Mouse (Mus musculus) liver, embryonic 16.5 days (tissue): ENCODE results near the gene Cfdp1. TPM values are rescaled to one million over a fixed set of nuclear protein-coding genes. Genes with fewer than 3 reads are reported as not detected.
A peak's percentile ranks its signal among the peaks of the same experiment; 100 is the strongest.

Experiments used
- ATAC-seq: fragments of 200-750 bp; cut with Nextera tagmentation; 2 replicates; pipeline ENCODE4 v1.8.0; 2017; ENCODE audit warnings: low read depth, mild to moderate bottlenecking, moderate number of reproducible peaks, moderate library complexity
- H3K27ac ChIP-seq: fragments of 300-500 bp; sonication (generic); 2 replicates; pipeline ENCODE4 v1.5.1; 2014; ENCODE audit warnings: mild to moderate bottlenecking, low read length
- H3K27me3 ChIP-seq: fragments of 300-500 bp; sonication (generic); 2 replicates; pipeline ENCODE4 v1.6.1; 2014; ENCODE audit warnings: low read depth, low read length, mixed read lengths; ENCODE audit not compliant: control insufficient read depth, insufficient read depth
- H3K36me3 ChIP-seq: fragments of 300-500 bp; sonication (generic); 2 replicates; pipeline ENCODE4 v1.6.1; 2014; ENCODE audit warnings: mild to moderate bottlenecking; ENCODE audit not compliant: control insufficient read depth, insufficient read depth
- H3K4me1 ChIP-seq: fragments of 300-500 bp; sonication (generic); 2 replicates; pipeline ENCODE4 v1.6.1; 2014; ENCODE audit warnings: low read depth, low read length, mixed read lengths; ENCODE audit not compliant: control insufficient read depth
- H3K4me2 ChIP-seq: fragments of 300-500 bp; sonication (generic); 2 replicates; pipeline ENCODE4 v1.6.1; 2014; ENCODE audit warnings: low read depth, low read length, mixed read lengths
- H3K4me3 ChIP-seq: fragments of 300-500 bp; sonication (generic); 2 replicates; pipeline ENCODE4 v1.5.1; 2014; ENCODE audit warnings: low read depth, mild to moderate bottlenecking, low read length
- H3K9ac ChIP-seq: fragments of 300-500 bp; sonication (generic); 2 replicates; pipeline ENCODE4 v1.6.1; 2014; ENCODE audit warnings: low read depth, low read length
- H3K9me3 ChIP-seq: fragments of 300-500 bp; sonication (generic); replicated peaks from 2 replicates; pipeline ENCODE4 v1.6.1; 2016; ENCODE audit warnings: low read length; ENCODE audit not compliant: control insufficient read depth
- WGBS: fragments of 180-500 bp; shearing (Covaris S2); extraction: QIAGEN DNeasy Blood & Tissue Kit; methylation state at CpG from one replicate; pipeline ENCODE4 v1.1.7; 2014; ENCODE audit not compliant: insufficient replicate concordance; 5-methylcytosine and 5-hydroxymethylcytosine counted together
- polyA plus RNA-seq: library from polyadenylated mRNA; unstranded; fragments of >200 nt; fragmentation: Nextera tagmentation; extraction: Ambion mirVana; gene quantifications from 2 replicates; pipeline ENCODE4 v1.2.1, GENCODE M21; 2015

The Cfdp1 gene
- polyA plus RNA-seq, 1 experiment from 2014 or later = 63.2 TPM

DNA sequence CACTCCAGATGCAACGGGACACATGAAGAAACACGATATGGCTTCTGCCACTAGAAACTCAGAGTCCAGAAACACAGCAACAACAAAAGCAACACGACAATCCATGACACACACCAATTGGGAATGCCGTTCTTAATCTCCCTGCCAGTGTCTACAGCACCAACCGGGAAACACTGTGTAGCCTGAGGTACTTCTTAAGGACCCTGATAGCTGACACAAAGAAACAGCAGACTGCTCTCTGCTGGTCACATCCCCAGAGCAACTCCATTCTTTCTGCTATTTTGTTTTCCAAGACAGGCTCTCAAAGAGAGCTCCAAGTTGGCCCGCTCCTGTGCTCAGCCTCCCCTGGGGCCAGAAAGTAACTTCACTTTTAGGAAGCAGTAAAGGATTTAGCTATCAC lies 20.1 kb downstream of the Cfdp1 start:
- 74% methylated on average over 6 of the region's 6 CpGs for WGBS
- Histone ChIP-seq H3K27me3 (no peaks in the 10 kb centered on the region), H3K27ac (no peak overlapping the region), H3K36me3 (peaks cover 3% of the 10 kb centered on the region), H3K9me3 (no peaks in the 10 kb centered on the region), H3K4me1 (no peaks in the 10 kb centered on the region), H3K4me2 (no peak overlapping the region), H3K9ac (no peak overlapping the region), H3K4me3 (no peak overlapping the region)
- ATAC-seq = no peak

DNA sequence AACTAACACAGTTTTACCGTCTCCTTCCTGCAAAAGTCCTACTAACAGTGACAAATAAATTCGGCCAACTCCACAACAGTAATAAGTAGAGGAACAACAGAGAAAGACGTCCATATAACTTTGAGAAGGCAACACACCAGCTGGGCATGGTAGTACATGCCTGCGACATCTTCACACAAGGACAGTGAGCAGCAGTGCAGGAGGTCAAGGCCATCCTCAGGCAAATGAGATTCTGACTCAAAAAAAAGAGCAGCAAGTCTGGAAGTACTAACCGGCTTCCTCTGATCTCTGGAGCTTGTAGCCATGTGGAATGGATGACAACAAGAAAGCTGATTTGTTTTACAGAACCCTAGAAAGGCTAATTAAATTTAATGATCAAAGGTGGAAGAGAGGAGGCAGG lies 21.1 kb downstream of the Cfdp1 start:
- peaks cover 3% of the 10 kb centered on the region for H3K36me3 ChIP-seq
- H3K4me2 ChIP-seq = no peak overlapping the region
- 75% methylated on average over 5 of the region's 5 CpGs for WGBS
- no peaks in the 10 kb centered on the region for H3K4me1 ChIP-seq
- no peak overlapping the region for H3K9ac ChIP-seq
- no peak for ATAC-seq
- no peak overlapping the region for H3K4me3 ChIP-seq
- H3K27me3 ChIP-seq = no peaks in the 10 kb centered on the region
- H3K27ac ChIP-seq = no peak overlapping the region
- H3K9me3 ChIP-seq = no peaks in the 10 kb centered on the region

DNA sequence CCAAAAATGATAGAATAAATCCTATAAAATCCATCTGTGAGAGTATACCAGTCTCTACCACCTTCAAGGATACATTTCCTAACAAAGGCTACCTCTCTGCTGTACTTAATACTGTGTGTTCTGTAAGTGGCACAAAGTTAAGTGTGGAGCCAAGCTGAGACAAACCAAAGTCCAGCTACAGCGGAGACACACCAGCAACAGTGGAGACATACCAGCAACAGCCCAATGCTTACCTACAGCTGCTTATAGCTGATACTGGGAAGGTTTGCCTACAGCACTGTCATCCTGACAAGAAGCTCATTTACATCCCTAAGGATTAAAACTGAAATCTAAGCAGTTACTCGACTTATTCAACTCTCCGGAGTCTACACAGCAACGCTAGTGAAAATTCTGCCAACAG lies 22.1 kb downstream of the Cfdp1 start:
- no peak overlapping the region for H3K4me3 ChIP-seq
- WGBS = 73% methylated on average over 4 of the region's 4 CpGs
- H3K36me3 ChIP-seq = peaks cover 3% of the 10 kb centered on the region
- H3K4me1 ChIP-seq = no peaks in the 10 kb centered on the region
- ATAC-seq = no peak
- H3K9me3 ChIP-seq = no peaks in the 10 kb centered on the region
- no peak overlapping the region for H3K27ac ChIP-seq
- H3K9ac ChIP-seq = no peak overlapping the region
- no peak overlapping the region for H3K4me2 ChIP-seq
- no peaks in the 10 kb centered on the region for H3K27me3 ChIP-seq

DNA sequence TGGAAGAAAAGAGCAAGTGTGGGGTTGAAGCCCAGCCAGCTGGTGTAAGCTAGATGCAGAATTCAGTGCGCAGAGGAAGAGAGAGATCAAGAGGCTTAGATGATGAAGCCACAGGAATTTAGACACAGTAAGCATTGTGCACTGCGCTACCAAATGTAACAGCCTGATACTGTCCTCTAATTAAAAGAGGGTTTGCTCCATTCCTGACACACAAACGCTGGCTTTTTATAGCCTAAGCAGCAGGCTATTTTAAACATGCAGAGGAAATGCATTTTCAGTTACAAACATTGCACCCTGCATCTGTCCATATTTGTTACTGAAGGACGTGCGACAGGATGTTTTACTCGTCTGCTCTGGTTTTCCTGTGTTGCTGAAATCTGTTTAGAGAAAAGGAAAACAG lies 25.5 kb downstream of the Cfdp1 start:
- no peaks in the 10 kb centered on the region for H3K27me3 ChIP-seq
- ATAC-seq = no peak
- peaks cover 9% of the 10 kb centered on the region for H3K36me3 ChIP-seq
- H3K9me3 ChIP-seq = no peaks in the 10 kb centered on the region
- 78% methylated on average over 6 of the region's 6 CpGs for WGBS
- H3K27ac ChIP-seq = no peak overlapping the region
- H3K4me1 ChIP-seq = no peaks in the 10 kb centered on the region
- H3K9ac ChIP-seq = no peak overlapping the region
- no peak overlapping the region for H3K4me3 ChIP-seq
- no peak overlapping the region for H3K4me2 ChIP-seq

DNA sequence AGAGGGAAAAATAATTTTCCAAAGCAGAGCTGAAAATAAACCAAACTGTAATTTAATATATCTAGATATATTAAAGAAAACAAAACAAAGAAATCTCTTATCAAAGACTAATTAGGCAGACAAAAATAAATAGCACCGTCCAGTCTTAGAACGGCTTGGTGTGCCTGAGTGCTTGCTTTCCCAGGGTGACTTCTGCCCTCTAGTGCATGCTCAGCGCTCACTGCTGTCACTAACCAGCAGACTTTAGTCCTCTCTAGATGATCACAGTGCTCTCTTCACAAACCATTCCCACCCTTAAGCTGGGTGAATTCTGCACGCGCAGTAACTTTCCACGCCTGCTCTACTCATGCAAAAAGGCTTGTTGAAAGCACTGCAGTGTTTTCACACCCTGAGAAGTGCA lies 28.9 kb downstream of the Cfdp1 start:
- no peak overlapping the region for H3K4me2 ChIP-seq
- no peak overlapping the region for H3K27ac ChIP-seq
- no peaks in the 10 kb centered on the region for H3K9me3 ChIP-seq
- H3K27me3 ChIP-seq = no peaks in the 10 kb centered on the region
- no peak overlapping the region for H3K4me3 ChIP-seq
- peaks cover 6% of the 10 kb centered on the region for H3K36me3 ChIP-seq
- no peak overlapping the region for H3K9ac ChIP-seq
- no peak for ATAC-seq
- WGBS = 68% methylated on average over 6 of the region's 6 CpGs
- 0 out of 2 replicates have a peak, but pooled peaks cover 2% of the 10 kb centered on the region for H3K4me1 ChIP-seq

DNA sequence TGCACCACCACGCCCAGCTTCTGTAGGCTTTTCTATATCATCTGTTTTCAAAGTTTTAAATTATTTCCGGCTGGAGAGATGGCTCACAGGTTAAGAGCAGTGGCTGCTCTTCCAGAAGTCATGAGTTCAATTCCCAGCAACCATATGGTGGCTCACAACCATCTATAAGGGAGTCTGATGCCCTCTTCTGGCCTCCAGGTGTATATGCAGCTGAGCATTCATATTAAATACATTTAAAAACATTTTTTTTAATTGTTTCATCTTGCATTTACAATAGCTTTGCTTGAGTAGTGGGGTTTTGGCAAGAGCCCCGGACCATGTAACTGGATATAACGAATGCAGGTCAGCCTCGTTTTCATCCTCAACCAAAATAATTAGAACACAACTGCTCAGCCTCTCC lies 29.8 kb downstream of the Cfdp1 start:
- WGBS = 71% methylated on average over 5 of the region's 5 CpGs
- ATAC-seq = no peak
- peaks cover 6% of the 10 kb centered on the region for H3K36me3 ChIP-seq

DNA sequence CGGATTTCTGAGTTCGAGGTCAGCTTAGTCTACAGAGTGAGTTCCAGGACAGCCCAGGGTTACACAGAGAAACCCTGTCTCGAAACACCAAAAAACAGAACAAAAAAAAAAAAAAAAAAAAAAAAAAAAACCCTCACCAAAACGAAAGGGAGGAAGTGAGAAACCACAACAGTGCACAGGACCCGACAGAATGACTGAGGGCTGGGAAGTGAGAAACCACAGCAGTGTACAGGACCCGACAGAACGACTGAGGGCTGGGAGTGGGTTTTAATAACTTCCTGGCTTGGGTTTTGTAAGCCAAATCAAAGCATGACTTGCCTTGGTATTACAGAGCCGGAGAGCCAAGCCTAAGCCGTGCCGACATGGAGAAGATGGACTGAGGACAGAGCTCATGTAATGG lies 32.9 kb downstream of the Cfdp1 start:
- H3K4me3 ChIP-seq = no peak overlapping the region
- WGBS = 23% methylated on average over 10 of the region's 10 CpGs
- H3K27me3 ChIP-seq = no peaks in the 10 kb centered on the region
- H3K9ac ChIP-seq = no peak overlapping the region
- H3K4me2 ChIP-seq = no peak overlapping the region
- no peak overlapping the region for H3K27ac ChIP-seq
- H3K9me3 ChIP-seq = no peaks in the 10 kb centered on the region
- no peak for ATAC-seq
- H3K36me3 ChIP-seq = peaks cover 6% of the 10 kb centered on the region
- H3K4me1 ChIP-seq = 0 out of 2 replicates have a peak, but pooled peaks cover 2% of the 10 kb centered on the region

More for the DNA sequence above, 29.8 kb downstream of the Cfdp1 start:
- no peak overlapping the region for H3K9ac ChIP-seq
- no peak overlapping the region for H3K4me3 ChIP-seq
- H3K4me2 ChIP-seq = no peak overlapping the region
- H3K4me1 ChIP-seq = 0 out of 2 replicates have a peak, but pooled peaks cover 2% of the 10 kb centered on the region
- no peaks in the 10 kb centered on the region for H3K9me3 ChIP-seq
- no peak overlapping the region for H3K27ac ChIP-seq
- no peaks in the 10 kb centered on the region for H3K27me3 ChIP-seq

DNA sequence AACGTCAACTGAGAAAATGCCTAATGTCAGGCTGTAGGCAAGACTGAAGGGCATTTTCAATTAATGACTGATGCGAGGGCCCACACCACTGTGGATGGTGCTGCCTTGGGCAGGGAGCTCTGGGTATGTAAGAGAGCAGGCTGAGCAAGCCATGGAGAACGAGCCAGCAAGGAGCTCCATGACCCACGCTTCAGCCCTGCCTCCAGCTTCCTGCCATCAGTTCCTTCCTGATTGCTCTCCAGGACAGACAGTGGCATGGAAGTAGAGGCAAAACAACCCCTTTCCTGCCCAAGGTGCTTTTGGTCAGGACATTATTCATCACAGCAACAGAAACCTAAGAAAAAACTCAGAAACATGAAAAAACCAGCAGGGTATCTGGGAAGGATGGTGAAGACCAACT lies 33.4 kb downstream of the Cfdp1 start:
- WGBS = 62% methylated on average over 4 of the region's 4 CpGs
- Histone ChIP-seq H3K36me3 (peaks cover 6% of the 10 kb centered on the region), H3K4me1 (0 out of 2 replicates have a peak, but pooled peaks cover 2% of the 10 kb centered on the region)

DNA sequence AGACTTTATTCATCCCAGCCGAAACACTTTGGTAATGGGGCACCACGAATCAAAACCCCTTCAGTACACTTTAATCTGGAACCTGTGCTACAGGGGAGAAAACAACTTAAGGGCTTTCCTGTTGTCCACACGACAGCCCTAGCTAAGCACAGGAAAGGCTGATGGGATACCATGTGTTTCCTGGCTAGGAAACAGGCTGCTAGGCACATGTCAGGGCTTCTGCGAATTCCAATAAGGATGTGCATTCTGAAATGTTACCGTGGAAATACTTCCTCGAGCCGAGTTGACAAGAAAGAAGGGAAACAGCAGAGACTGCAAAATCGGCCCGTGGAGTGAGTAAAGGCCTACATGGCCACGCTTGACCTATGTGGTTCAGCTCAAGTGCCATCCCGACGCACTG lies 34.1 kb downstream of the Cfdp1 start:
- H3K27ac ChIP-seq = no peak overlapping the region

More for the DNA sequence above, 33.4 kb downstream of the Cfdp1 start:
- no peak for ATAC-seq
- H3K9me3 ChIP-seq = no peaks in the 10 kb centered on the region
- H3K9ac ChIP-seq = no peak overlapping the region
- H3K27me3 ChIP-seq = no peaks in the 10 kb centered on the region
- H3K4me3 ChIP-seq = no peak overlapping the region
- no peak overlapping the region for H3K4me2 ChIP-seq
- no peak overlapping the region for H3K27ac ChIP-seq

More for the DNA sequence above, 34.1 kb downstream of the Cfdp1 start:
- H3K27me3 ChIP-seq = no peaks in the 10 kb centered on the region
- no peak overlapping the region for H3K4me2 ChIP-seq
- peaks cover 6% of the 10 kb centered on the region for H3K36me3 ChIP-seq
- no peak overlapping the region for H3K4me3 ChIP-seq
- 0 out of 2 replicates have a peak, but pooled peaks have one; percentile 11 for ATAC-seq
- 63% methylated on average over 12 of the region's 12 CpGs for WGBS
- 0 out of 2 replicates have a peak, but pooled peaks cover 2% of the 10 kb centered on the region for H3K4me1 ChIP-seq
- no peaks in the 10 kb centered on the region for H3K9me3 ChIP-seq
- H3K9ac ChIP-seq = no peak overlapping the region
